Mouse (Mus musculus) adrenal gland, postnatal 14 days (tissue): ENCODE data around the gene Prm3. TPM values are rescaled to one million over a fixed set of nuclear protein-coding genes. Genes with fewer than 3 reads are reported as not detected.
"Not testable (repeated sequence)": the region's sequence is repeated elsewhere in the genome, so short reads cannot be mapped to it uniquely, and the experiment has no call there.

Experiments used
- DNase-seq: peaks from one replicate; pipeline ENCODE4 v3.0.0; 2021; ENCODE audit warnings: mixed read lengths
- long read RNA-seq, 2 experiments: library from polyadenylated mRNA; stranded (forward); transcript quantifications; one replicate each; pipeline ENCODE4 v2.0.0; 2021
- total RNA-seq: library from RNA; stranded (reverse); gene quantifications from 2 replicates; pipeline ENCODE4 v1.2.3, GENCODE M21; 2021

Prm3 gene
- total RNA-seq: not detected in 2 replicates
- long read RNA-seq, experiment 1: 0 reads
- long read RNA-seq, experiment 2: 0 reads

DNA sequence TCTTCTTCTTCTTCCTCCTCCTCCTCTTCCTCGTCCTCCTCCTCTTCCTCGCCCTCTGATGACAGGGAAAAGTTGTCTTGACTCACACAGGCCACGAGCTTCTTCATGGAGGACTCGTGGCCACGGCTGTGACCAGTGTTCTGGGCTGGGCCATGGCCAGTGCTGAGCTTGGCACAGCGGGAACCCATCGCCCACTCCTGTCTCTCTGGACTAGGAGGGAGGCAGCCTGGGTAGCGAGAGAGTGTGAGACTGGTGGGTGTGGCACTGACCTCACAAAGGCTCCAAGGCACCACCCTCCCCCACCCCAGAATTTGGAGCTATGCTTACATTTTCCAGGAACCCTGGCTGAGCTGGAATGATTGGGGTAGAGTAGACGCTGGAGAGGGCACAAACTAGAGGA lies at the start of gene Prm3:
Prm3 (minus strand) TSS at position 213 of the 400 bp plus-strand sequence.
- DNase-seq: no peak

GRCm38 (mm10) chr16:10840018-10840417 lies 49.3 kb upstream of the Prm3 start:
- no peak for DNase-seq

- no peak for DNase-seq
Observed at GRCm38 (mm10) chr16:10838487-10839245, 48.0 kb upstream of the Prm3 start.

GRCm38 (mm10) chr16:10837903-10838302 lies 47.2 kb upstream of the Prm3 start:
- DNase-seq: no peak

DNA sequence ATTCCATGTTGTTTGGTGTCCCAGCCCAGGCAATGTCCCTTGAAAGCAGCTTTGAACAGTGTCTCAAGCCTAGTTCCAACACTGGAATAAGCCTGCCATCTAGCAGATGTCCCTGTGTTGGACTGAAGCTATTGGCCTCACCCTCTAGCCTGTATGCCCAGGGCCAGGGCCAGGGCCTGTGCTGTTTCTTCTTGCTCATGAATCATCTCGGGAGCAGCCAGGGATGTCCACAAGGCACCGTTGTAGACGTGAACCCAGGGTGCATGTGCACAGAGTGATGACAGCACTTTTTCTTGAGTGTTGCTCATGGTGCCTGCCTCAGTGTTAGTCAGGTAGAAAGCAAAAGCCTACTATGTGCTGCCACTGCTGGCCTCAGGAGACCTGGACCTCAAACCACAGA lies 46.5 kb upstream of the Prm3 start:
- peak; percentile 31 for DNase-seq

DNA sequence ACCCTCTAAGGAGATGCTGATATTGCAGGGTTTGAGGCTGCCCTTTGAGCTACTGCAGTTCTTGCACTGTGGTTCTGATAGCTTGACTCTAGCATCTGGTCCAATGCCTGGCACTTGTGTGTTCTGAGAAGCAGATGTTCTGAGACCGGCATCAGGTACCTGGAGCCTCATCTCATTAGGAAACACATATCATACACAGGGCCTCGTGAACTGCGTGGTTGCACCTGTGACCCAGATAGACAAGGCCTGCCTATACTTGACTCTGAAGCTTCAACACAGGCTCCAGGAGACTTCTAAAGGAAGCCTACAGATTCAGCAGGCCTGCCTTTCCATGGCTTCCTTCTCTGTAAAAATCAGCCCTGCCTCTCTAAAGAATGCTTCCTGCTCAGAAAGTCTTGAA lies 45.7 kb upstream of the Prm3 start:
- no peak for DNase-seq

GRCm38 (mm10) chr16:10834911-10835587 lies 44.3 kb upstream of the Prm3 start, which contains the start of gene Rmi2:
Gene Rmi2, plus strand, starts transcription at chr16:10835059.
- DNase-seq: peak; percentile 93

DNA sequence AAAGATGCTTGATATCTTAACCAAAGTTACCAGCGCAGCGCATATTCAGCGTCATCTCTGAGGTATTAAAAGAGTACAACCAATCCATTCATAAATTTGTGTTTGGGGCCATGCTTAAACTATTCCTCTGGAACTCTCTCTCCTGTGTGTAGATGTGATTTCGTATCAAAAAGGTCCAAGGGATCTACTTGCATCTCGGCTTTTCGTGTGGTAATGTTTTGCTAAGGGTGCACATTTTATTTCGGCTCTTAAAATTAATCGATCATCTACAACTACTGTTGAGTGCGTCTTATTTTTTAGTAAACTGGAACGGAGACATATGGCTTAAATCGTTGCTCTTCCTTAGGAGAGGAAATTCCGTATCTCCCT lies 43.8 kb upstream of the Prm3 start:
- DNase-seq: no peak

DNA sequence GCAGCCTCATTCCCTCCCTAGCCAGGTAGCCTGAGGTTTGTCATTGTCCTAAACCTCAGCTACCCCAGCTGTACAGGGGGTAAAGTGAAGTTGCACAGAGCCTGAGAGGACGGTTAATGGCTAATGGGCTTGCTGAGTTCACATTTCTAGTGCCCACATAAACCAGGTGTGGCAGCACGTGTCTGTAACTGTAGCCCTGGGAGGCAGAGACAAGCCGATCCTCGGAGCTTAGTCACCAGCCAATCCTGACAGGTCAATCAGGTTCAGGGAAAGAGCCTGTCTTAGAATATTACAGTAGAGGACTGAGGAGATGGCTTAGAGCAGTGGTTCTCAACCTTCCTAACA lies 37.7 kb upstream of the Prm3 start:
- no peak for DNase-seq

DNA sequence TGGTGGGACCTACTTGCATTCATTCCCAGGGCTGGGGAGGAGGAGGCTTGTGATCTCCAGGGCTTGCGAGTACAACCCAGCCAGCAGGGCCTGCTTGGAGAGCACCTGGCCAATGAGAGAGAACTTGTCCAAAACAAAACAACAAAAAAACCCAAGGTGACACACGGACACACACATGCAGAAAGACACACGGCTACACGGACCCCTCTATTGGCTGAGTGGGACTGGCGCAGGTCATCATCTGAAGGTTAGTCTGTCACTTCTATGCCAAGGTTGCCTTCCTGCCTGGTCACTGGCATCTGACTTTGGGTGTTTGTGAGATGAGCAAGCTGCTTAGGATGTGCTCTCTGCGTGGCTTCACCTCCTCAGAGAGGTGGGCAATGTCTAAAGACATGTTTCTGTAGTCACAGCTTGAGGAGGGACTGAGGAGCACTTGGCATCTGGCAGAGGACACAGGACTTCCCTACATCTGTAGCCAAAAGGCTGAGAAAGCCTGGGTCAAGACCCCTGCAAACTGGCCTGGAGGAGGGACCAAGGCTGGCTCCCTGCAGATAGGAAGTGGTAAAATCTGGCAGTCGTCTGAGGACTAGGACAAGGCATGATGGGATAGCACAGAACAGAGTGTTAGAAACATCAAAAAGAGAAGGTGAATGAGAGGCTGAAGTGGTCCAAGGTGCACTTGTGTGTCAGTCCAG lies 37.2 kb upstream of the Prm3 start:
- DNase-seq: no peak

DNA sequence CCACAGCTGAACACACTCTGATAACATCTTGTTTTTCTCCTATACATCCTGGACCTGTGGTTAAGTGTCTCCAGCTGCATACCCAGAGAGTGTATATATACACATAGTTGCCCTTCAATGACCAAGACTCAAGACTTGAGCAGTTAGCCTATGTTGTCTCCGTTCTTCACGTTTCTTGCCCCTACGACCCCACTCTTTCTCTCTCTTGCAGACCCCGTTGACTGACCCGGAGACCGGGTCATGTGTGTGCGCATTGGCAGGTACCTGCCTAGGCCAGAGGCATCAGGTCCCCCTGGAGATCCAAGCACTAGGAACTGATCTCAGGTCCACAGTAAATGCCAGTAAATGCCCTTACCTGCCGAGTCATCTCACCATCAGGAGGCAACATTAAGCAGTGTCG lies 36.6 kb upstream of the Prm3 start:
- DNase-seq: no peak

DNA sequence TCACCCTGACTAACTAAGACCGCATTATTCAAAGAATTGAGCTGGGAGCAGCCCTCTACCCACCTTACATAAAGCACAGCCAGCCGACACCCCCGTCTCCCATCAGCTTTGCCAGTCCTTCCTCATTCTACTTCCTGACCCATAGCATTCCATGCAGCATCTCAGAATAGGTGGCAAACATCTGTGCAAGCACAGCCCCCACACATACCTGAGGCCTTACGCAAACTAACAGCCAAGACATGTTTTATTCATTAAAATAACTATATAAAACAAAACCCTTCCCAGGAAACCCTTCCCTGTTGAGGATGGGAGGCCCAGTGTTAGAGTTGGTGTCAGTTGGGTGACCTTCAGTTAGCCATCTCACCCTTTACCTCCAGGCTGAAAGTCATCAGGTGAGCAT lies 35.1 kb upstream of the Prm3 start:
- no peak for DNase-seq

DNA sequence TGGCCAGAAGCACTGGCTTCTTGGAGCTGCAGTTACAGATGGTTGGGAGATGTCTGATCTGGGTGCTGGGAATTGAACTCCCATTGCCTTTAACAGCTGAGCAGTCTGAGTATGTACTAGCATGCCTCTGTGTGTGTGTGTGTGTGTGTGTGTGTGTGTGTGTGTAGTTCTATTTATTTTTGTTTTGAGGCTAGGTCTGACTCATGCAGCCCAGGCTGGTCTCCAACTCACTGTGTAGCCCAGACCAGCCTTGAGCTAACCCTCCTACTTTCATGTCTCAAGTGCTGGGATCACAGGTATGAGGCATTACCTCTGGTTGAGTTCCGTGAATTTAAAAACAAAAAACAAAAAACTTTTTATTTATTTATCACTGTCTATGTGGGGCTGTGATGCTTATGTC lies 33.8 kb upstream of the Prm3 start:
- DNase-seq: no peak

- DNase-seq: no peak
Observed at GRCm38 (mm10) chr16:10821387-10821786, 30.7 kb upstream of the Prm3 start.

DNA sequence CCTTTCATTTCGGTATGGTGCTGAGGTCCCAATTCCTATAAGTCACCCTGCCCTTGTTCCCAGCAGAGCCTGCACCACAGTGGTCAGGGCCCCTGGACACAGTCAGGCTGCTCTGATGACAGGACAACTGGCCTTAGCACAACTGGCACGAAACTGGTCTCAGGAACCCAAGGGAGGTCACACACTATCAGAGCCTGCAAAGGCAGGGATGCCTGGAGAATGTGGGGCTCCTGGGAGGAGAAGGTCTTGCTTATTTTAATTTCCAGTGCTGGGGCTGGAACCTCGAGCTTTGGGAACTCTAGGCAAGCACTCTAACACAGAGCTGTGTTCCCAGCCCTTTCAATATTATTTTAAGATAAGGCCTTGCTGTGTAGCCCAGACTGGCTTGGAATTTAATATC lies 29.3 kb upstream of the Prm3 start:
- no peak for DNase-seq

GRCm38 (mm10) chr16:10818579-10819135 lies 27.9 kb upstream of the Prm3 start:
- no peak for DNase-seq

- peak; percentile 56 for DNase-seq
Observed at GRCm38 (mm10) chr16:10814864-10815263, 24.1 kb upstream of the Prm3 start.

DNA sequence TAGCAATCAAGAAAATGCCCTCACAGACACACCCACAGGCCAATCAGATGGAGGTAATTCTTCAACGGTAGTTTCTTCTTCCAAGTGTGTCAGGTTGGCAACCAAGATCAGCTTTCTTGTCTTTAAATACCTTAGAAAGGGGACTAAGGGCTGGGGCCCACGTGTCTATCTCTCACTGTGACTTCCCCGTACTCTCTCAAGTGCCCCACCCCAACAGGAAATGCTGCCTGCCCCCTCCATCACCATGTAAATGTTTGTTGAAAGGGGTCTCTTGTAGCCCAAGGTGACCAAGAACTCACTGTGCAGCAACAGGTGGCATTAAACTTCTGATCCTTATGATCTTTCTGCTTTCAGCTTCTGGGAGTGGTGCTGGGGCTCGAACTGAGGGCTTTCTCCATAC lies 23.0 kb upstream of the Prm3 start:
- no peak for DNase-seq

DNA sequence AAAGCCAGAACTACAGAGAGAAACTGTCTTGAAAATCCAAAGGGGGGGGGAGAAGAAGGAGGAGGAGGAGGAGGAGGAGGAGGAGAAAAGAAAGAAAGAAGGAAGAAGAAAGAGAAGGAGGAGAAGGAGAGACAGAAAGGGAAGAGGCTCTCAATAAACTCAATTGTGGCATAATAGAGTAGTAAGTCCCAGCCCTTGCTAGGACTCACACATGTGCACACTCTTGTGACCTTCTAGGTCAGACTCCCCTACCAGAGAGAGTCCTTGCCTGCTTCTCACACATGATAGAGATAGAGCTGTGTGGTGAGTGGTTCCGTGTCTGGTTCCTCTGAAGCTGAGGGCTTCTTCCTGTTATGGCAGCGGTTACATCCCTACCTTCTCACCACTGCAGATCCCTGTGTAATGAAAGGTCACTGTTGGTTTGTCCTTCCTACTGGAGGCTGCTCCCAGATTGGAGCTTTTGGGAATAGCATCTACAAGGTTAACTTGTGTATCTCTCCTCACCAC lies 22.2 kb upstream of the Prm3 start, which contains the start of gene Gm11172:
Gm11172 (plus strand) TSS at position 51 of the 507 bp plus-strand sequence.
- no peak for DNase-seq

GRCm38 (mm10) chr16:10810376-10810775 lies 19.7 kb upstream of the Prm3 start:
- peak; percentile 22 for DNase-seq

DNA sequence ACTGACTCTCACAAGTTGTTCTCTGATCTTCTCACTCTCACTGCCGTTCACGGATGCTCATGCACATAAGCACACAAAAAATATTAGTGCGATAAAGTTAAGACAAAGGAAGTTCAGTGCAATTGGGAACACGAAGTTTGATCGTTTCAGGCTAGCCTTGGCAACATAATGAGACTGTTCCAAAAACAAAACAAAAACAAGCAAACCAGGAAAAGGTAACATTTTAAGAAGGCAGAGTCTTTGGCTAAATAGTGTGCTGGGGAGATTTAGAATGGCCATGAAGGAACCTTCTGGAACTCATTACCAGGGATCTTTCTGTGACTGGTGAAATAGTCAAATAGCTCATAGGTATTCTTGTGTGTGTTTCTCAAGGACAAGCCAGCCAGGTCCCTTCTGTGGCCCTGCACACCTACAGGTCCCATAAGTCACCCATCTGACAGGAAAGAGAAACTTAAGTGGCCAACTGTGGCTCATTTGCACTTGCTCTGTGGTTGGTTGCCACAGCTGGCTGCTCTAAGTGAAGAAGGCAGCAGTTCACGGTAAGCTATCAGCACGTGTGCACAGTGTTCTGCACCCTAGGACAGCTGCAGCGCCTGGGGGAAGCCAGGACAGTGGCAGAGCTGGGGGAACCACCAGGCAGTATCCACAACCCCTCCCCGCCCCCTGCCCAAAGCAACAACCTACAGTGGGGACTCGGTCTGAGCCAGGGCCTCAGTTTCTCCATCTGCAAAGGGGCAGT lies 15.2 kb upstream of the Prm3 start, which contains the start of gene Prm1:
Prm1 (minus strand) TSS at position 51 of the 739 bp plus-strand sequence.
- DNase-seq: no peak

DNA sequence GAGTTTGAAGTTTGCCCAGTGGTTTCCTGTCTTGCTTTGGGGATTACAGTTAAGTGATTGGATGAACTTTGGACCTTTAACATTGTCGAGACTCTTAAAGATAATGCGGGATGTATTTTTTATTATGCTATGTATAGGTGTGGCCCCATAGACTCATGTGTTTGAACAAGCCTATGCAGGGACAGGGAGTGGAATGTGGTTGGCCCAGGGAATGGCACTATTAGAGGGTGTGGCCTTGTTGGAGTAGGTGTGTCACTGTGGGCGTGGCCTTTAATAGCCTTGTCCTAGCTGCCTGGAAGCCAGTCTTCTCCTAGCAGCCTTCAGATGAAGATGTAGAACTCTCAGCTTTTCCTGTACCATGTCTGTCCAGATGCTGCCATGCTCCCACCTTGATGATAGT lies 11.7 kb upstream of the Prm3 start:
- DNase-seq: not testable (repeated sequence)
